Mouse (Mus musculus) spleen, adult 12 weeks (tissue): Measurements from ENCODE around the gene Ank2.

Experiments used
- DNase-seq: peaks from one replicate; pipeline ENCODE4 v3.0.0; 2022; ENCODE audit warnings: low spot score

Gene Ank2

DNA sequence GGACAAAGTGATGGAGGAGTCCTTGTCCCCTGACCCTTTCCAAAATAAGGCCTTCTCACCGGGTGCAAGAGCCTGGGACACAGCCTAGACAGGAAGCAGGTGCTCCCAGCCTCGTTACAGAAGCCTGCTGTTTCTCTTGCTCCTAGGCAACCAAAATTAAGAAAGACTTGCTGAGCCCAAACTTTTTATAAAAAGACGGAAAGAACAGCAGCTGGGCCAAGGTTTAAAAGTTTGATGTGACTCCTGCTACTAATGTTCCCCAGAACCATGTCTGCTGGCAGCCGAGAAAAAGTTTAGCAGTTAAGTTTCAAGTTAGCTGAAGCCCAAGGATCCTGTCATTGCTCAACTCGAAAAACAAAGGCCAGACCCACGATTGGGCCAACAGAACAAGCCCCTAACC lies 480.0 kb downstream of the Ank2 start:
- no peak for DNase-seq

DNA sequence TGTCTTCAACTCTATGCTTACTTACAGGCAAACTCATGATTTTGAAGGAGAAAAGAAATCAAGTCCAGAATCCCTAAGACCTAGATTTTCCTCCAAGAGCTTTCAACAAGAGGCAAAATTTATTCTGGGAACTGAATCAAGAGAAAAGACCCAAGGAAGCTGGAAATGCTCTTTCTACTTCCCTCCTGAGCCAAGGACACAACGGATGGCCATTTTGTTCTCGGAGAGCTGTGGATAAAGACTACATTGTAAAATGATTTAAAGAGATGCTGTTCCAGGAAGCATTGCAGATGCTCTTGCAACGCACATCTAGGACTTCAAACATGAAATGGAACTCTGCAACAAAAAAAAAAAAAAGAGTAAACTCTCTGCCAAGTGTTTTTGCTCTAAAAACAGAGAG lies 481.6 kb downstream of the Ank2 start:
- DNase-seq: no peak

DNA sequence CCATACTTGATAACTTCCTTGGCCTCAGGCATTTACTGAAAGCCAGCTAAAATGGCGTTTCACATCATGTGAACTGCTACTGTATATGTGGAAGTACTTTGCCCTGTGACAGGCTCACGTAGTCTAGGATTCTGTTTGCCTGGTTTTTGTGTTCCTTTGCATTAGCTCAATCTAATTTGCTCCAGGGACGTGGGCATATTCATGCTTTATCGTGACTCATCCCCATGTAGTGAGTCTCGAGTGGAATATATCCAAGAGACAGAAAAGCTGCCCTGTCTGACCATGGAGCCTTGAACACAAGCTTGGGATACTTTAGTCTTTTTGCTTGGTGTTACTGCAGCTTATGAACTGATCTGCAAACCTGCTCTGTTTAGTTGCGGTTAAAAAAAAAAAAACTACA lies 483.6 kb downstream of the Ank2 start:
- DNase-seq: no peak

DNA sequence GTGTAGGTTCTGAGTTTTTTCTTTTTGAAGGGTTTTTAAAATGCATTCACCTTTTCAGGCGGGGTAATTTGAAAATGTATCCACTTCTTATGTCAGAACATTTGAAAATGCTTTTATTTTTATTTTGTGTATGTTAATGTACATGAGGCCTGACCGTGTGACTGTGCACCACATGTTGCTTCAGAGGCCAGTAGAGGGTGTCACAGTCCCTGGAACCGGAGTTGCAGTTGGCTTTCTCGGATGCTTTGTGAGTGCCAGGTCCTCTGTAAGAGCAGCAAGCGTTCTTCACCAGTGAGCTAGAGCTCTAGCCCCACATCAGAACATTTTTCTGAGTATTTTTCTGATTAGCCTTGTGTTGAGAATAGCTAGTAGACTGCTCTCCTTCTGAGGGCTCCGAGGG lies 484.0 kb downstream of the Ank2 start:
- DNase-seq: no peak

DNA sequence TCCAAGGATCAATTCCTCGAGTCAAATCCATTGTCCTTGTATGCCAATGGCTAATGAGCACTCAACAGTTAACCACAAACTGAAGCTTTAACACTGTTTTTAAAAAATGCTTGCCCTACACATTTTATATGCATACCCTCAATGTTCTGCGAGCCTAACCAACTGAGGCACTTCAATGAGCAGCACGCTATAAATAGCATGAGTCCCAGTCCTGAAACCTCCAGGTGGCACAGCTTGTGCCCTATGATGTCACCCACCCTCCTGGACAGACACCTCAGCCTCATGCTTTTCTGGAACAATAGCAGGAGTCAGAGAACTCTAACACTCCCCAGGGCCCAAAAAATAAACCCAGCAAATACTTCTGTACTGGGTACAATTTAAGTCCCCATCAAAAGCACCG lies 485.2 kb downstream of the Ank2 start:
- no peak for DNase-seq

DNA sequence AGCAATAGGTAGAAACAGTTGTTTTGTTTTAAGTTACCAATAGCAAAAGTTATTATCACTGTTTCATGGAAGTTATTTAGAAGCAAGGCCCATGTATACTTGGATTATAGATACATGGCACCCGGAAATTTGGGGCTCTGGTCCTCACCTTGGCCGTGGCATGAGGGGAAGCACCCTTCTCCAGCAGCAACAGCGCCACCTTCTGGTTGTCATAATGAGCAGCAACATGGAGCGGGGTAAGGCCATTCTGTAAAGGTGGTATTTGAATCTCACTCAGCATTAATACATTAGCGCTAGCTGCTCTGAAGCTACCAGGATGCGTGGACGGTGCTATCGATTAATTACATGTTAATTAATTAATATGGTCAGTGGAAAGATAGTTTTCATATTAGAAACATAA lies 486.6 kb downstream of the Ank2 start:
- no peak for DNase-seq

DNA sequence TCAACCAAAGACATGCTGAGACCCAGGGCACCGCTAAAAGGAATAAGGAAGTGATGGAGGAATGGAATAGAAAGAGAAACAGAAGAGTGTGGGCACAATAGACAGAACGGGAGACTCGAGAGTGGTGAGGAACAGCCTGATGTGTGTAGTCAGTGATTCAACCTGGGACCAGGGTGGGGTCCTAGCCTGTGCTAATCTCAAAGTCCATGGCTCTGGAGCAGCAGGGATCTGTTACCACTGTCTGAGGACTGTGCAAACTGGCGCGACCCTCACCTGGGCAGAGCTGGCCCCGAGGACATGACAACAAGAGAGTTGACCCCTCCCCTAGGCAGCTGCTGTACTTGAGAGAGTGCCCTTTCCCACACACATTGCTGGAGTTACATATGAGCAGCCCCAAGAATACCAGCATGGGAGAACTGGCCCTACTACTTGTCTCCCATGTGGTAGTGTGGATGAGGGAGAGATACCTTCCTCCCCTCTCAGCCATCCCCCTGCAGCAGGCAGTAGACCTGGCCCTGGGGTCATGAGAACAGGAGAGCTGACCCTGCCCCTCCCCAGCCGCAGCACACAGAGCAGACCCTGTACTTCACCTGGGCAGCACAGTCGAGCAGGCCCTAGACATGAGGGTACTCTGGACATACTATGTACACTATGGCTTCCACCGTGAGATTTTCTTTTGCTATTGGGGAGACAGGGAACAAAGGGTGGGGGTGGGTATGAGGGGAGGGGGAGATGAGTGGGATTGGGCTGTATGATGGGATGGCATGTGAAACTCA lies 493.1 kb downstream of the Ank2 start:
- no peak for DNase-seq

DNA sequence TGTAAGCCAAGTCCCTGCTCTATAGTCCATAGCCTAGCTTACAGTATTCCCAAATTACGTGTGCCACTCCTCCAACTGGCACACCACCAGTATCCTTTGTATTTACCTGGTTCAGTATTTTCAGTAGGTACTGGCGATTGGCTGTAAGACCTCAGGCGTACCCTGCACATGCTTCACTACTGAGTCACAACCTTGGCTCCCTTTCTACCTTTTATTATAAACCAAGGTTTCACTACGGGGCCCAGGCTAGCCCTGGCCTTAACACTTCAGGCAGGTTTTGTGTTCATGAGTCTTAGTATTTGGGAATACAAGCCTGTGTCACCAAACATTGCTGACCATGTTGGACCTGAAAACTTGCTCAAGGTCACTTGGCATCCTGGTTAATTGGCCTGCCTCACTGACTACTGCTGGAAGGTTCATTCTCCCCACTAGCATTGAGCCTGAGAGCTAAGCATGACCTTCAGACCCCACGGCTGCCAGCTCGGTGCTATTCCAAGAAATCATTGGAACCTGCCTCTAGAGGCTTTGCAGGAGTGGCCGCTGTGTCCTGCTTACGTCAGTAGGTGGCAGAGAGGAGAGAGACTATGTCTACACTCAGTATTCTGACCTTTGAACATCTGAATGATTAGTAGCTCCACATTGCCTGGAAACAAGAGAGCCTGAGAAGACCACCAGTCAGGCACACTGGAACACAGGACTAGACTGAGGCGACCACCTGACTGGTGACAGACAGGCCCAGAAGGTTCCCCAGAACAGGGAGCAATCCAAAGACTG lies 494.1 kb downstream of the Ank2 start:
- DNase-seq: no peak

DNA sequence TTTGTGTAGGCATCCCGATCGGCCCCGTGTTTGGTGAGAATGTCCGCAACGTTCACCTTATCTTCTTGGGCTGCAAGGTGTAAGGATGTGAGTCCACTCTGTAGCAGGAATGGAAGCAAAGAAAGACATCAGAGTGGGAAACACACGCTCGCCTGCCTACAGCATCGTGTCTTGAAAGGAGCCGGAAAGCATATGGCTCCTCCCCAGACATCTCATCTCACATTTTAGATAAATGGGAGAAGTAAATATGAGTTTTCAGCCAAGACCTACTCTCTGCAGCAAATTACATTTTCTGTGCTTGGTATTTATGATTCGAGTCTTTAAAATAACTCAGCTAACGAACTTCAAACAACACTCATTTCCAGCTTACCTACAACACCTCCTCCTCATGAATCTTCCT lies 495.2 kb downstream of the Ank2 start:
- DNase-seq: no peak

DNA sequence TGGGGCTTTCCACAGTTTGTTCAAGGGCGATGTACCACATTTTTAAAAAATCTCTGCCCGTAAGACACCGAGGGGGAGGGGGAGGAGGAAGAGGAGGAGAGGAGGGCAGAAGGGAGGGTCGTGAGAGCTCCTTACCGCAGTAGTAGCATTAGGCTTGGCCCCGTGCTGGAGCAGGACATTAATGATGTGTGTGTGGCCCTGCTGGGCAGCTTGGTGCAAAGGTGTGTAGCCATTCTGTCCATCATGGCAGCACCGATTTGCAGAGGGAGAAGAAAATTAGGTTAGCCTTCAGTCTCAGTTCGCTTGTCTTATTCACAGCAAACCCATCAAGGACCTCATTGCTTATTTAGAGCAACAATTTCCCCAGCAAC lies 500.4 kb downstream of the Ank2 start:
- DNase-seq: no peak

DNA sequence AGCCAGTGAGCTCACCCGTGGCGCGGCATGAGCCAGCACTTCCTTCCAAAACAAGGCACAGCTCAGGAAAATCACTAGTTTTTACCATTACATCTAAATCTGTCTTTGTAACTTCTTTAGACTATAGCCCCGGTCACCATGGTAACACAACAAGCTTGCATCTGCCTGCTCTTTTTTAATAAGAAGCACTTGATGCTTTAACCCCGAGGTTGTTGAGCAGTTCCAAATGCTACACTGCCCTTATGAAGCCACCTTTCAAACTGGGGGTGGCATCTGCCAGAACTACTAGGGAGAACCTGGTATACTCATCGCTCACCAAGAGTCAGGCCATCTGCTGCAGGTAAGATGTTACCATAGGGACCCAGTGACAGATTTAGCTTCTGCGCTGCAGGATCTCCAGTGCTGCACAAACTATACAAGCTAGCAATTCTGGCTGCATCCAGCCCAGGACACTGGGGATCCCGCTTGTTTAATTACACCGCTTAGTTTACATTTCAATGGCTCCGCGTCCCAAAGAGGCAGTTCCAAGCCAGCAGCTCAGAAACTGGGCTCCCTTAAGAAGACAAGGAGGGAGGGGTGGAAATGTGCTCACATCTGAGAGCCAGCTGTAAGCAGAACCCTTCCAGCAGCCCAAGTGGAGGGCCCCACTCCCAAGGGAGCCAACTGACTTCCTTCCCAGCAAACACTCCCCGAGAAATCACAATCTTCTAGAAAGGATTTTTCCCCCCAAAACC lies 501.0 kb downstream of the Ank2 start:
- no peak for DNase-seq

DNA sequence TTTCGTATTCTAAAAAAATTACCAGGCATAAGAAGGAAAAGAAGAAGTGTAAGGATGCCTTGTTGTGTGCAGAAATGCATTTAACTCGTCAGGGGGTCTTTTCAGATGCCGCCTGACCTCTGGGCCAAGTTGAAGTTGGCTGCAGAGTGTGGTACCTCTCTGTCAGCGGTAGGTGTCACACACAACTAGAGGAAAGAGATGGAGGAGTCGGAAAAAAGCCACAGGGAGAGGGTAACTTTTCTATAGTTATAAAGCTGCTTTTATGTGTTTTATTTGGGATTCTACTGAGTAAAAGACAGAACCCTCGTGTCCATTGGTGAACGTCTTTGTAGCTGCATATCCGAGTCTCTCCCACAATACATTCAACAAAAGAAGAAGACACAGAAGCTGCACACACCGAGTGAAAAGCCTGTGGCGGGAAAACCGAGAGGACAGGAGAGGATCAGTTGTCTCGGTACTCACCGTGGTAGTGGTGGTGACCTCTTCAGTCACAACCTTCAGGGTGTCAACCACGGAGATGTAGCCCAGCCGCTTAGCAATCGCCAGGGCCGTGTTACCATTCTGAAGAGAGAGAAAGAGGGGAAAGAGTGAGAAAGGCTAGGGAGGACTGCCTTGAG lies 501.7 kb downstream of the Ank2 start:
- DNase-seq: no peak

DNA sequence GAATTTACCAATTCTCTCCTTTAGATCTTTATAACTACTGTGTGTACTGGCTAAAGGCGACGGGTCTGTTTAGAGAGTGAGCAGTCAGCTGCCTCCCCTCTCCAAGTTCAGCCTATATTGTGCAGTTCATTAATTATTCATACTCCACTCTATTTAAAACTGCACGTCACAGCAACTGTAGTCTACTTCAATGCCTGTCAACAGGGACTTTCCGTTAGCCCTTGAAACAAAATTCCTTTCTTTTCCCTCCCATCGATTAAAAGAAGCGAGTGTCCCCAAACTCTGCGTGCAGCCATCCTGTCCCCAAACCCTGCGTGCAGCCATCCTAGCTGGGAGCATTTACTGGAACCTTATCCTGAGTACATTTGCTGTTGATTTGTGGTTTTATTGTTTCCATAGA lies 502.4 kb downstream of the Ank2 start:
- DNase-seq: no peak

DNA sequence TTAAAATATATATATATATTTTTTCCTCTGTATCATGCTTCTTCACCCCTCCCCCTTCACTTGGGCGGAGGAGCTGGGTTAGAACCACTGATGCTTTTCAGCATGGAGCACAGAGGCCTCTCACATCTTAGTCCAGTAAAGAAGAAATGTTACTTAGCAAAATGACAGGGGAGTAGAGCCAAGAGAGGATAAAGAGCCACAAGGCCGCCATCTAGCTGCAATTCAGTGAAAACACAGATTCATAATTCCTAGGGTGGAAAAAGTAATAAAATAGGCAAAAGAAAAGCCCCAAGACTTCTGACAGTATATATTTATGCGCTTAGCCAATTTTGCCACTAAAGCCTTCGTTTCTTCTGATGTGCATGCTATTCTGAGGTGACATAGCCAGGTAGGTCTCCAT lies 503.2 kb downstream of the Ank2 start:
- DNase-seq: no peak

DNA sequence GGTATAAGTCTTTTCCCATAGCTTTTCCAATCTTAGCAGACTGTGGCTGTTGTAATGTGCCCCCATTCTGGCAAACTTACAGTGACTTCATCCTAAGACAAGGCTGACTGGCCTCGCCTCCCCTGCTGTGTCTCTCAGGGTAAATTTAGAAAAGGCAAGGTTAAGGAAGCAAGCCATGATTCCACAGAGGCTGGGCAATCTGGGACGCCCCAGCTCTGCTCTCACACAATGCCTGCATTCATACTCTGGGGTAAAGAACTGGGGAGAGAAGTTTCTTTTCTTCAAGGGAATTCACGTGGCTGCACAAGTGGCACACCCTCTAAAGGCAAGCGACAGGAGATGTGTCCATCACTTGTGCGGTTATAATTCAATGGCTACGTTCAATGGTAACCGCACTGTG lies 505.0 kb downstream of the Ank2 start:
- DNase-seq: no peak

DNA sequence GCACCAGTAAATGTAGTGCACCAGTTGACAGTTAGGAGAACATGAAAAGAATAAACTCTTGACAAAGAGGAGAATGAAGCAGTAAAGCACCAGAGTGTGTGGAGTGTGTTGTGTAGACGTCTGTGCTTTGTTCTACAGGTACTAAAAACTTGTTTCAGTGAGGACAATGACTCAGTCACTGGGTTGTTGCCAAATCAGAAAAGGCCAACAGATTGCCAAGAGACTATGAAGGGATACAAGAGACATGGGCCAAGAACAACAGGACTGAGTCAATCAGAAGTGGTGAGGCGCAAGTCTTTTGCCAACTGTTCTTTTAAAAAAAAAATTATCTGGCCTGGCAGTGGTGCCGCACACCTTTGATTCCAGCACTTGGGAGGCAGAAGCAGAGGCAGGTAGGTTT lies 509.2 kb downstream of the Ank2 start:
- no peak for DNase-seq

DNA sequence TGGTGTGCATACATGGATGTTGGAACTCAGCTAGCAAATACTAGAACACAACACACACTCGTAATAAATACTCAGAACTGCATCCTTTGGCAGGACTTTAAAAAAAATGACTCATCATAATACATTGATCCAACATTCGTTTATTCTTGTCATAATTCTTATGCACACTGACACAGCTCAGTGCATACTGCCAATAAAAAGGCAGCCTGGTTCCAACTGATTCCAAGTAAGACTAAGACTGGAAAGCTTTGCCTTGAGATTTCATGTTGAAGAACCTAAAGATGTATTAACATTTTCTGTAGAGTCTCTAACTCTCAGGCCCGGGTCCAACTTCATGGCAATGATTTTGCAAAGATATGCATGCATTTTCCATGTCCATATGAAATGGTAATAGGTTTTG lies 512.5 kb downstream of the Ank2 start:
- no peak for DNase-seq

DNA sequence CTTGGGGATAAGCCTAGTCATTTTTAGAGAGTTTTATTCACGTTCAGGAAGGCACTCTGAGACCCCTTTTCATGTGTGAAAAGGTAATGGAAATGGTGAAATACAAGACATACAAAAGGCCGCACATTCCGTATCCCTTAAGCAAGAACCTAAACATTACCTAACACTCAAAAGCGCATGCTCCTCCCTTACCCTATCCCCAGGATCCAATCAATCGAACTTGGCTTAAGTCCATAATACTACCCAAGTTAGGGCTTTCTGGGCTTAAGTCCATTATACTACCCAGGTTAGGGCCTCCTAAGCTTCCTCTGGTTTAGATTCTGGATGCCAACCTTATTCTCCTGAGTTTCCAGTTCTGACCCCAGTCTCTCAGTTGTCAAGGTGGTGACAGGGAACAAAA lies 516.3 kb downstream of the Ank2 start:
- no peak for DNase-seq

DNA sequence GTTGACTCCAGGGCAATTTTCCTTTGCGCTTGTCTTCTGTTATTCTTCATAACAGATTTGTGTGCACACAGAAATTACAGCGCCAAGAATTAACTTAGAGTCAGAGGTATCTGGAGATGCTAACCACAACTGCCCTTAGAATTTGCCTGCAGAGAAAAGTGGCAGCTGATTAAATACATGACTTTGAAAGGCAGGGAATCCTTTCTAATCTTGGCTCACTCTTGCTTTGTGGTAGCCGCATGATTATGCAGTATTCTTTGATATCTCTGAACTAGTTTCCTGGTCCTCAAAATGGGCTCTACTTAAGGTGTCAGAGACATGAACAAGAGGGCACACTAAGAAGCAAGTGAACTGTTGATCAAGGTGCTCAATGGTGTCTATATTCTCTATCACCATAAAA lies 518.0 kb downstream of the Ank2 start:
- DNase-seq: no peak

DNA sequence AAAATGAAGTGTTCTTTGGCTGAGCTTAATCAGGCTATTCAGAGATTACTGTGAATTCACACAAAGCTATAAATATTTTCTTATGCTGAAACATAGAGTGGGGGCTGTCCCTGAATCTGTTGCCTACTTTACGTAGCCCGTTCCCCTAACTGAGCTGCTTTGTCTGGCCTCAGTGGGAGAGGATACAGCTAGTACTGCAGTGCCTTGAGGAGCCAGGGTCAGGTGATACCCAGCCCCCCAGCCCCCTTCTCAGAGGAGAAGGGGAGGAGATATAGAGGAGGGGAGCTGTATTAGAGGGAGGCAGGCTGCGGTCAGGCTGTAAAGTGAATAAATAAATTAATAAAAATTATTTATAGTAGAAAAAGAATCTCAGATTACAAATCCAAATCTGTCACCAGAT lies 519.5 kb downstream of the Ank2 start:
- DNase-seq: no peak

DNA sequence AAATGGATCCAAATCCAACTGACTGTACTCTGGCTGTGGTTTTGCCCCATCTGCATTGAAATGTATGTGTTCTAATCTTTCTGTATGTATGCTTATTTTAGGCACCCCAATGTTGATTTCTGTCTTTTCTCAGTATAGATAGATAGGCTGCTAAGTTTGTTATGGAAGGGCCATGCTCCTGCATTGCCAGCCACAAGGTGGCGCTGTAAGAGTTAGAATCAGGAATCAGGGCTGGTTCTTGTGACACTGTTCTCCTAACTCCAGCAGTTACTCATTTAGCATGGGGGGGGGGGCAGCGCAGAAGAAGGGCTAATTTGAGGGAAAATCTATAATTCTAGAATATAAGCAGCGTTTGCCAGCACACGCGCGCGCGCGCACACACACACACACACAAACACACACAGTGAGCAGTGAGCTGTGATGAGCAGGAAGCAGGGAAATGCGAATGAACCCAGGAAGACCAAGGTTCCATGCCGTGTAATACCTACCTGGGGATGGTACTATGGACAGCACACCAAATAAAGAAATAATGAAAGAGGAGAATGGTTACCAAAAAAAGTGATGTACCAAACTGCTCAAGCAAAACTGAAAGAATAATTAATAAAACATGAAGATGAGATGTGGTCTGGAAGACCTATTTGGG lies 520.3 kb downstream of the Ank2 start:
- DNase-seq: no peak

DNA sequence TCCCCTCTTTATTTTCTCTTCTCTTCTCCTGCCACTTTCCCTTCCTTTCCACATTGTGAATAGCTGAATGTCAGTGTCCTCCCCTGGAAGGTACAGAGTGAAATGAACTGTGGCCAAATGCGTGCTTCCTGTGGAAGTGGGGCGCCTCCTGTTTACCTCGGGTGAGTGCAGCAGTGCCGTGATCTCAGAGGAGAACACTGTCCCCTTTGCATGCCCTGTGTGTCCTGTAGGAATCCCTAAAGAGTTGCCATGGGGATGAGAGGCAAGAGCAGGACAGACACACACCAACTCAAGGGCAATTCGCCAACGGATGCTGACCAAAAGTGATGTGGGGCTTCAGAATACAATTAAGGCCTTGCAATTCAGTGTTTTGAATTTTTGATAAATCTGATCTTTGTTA lies 521.8 kb downstream of the Ank2 start:
- DNase-seq: no peak
